Mouse (Mus musculus): ENCODE results near the gene Gm20481.
A peak's percentile ranks its signal among the peaks of the same experiment; 100 is the strongest.
"Not testable (repeated sequence)": the region's sequence is repeated elsewhere in the genome, so short reads cannot be mapped to it uniquely, and the experiment has no call there.

Gene Gm20481

DNA sequence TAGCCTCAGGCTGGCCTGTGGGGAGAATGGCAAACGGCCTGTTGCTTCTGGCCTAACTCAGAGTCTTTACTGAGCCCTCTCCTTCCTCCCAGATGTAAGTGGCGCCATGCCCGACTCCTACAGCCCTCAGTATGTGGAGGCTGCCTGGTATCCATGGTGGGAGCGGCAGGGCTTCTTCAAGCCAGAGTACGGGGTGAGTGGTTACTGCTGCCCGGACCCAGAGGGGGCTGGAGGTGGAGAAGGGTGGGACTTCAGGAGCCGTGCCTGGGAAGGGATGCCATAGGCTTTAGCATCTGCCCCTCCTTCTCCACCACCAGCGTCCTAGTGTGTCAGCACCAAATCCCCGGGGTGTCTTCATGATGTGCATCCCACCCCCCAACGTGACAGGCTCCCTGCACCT, 35.4 kb downstream of the Gm20481 start:
- DNase-seq: no peak

DNA sequence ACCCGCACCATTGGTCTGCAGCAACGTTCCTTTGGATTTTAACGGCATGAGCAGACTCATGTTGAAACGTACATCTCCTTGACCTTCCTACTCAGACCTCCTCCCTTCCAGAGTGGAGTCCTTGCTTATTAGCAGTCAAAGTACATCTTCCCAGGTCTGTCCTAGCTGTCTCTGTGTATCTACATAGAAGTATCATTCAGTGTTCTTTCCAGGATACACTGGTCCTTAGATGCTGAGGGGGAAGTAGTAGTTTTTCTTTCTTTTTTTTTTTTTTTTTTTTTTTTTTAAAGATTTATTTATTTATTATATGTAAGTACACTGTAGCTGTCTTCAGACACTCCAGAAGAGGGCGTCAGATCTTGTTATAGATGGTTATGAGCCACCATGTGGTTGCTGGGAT, 36.2 kb downstream of the Gm20481 start:
- not testable (repeated sequence) for DNase-seq

DNA sequence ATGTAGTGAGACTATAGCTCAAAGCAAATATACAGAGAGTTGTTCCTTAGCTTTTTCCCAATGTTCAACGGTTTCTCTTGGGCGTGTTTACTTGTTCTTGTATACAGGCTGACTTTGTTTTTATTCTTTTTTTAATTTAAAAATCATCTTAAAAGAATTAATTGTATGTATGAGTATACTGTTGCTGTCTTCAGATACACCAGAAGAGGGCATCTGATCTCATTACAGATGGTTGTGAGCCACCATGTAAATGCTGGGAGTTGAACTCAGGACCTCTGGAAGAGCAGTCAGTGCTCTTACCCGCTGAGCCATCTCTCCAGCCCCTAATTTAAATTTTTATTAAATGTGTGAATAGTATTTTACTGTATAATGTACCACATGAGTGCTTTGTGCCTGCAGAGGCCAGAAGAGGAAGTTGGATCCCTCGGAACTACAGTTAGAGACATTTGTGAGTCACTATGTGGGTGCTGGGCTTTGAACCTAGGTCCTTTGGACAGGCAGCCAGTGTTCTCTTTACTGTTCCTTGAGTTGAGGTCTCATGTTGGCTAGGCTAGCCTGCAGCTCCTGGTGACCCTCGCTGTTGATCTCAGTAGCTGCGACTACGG, 37.8 kb downstream of the Gm20481 start:
- DNase-seq: no peak

DNA sequence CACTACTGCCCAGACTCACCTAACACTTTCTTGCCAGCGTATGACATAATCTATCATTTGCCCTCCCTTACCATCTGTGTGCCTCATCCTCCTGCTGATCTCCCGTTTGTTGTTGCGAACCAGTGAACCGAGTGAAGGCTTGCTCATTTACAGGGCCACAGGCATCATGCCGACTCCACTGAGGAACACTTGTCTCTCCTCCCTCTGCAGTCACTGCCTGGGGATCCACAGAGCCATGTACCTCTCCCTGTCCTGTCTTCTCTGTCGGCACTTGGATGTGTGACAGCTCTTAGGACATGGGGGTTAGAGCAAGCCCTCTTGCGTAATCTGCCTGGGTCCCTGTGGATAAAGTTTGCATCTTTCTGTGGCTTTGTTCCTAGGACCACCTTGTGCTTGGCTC, 39.9 kb downstream of the Gm20481 start:
- DNase-seq: peak in 1 of 2 experiments; percentile 13

DNA sequence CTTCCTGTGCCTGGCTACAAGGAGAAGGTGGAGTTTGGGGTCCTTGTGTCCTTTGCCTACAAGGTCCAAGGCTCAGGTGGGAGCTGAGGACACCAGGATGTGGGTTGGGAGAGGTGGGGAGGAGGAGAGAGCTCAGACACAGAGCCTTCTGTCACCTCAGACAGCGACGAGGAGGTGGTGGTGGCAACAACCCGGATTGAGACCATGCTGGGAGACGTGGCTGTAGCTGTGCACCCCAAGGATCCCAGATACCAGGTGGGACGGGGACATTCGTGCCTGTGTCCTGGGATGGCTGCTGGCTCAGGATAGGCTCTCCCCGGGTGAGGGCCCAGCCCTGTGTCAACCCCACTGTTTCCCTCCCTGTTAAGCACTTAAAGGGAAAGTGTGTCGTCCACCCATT, 41.7 kb downstream of the Gm20481 start:
- no peak for DNase-seq

DNA sequence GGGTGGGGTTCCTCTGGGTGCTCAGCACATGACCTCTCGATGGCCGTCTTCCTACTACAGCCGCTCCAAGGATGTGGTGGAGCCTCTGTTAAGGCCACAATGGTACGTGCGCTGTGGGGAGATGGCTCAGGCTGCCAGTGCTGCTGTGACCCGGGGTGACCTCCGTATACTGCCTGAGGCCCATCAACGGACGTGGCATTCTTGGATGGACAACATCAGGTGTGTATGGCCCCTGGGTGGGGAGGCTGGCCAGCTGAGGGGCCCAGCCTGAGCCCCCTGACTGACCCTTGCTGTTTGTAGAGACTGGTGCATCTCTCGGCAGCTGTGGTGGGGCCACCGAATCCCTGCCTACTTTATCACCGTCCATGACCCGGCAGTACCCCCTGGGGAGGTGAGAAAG, 42.7 kb downstream of the Gm20481 start:
- DNase-seq: peak in 1 of 2 experiments; percentile 30

DNA sequence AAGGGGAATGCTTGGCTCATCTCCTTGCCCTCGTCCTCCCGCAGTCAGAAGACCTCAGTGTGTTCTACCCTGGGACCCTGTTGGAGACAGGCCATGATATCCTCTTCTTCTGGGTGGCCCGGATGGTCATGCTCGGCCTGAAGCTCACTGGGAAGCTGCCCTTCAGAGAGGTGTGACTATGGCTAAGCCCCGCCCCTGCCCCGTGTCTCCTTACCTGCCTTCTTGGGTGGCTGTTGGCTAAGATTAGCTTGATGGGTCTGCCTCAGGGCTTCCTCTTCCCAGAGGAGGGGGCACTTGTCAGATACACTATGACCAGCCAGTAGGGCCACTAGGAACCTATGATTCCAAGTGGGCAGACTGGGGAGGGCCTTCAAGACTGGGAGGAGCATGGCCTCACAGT, 43.5 kb downstream of the Gm20481 start:
- DNase-seq: no peak

DNA sequence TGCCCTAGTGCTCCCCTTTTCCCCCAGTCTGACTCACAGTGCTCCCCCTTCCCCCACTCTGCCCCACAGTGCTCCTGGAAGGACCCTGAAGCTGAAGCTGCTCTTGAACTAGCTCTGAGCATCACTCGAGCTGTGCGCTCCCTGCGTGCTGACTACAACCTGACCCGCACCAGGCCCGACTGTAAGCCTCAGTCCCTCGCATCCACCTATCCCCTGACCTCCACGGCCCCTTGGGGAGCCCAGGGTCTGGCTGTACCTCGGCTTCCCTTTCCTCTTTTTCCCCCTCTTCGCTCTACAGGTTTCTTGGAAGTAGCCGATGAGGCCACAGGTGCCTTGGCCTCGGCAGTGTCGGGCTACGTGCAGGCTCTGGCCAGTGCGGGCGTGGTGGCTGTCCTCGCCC, 45.6 kb downstream of the Gm20481 start:
- DNase-seq: no peak

DNA sequence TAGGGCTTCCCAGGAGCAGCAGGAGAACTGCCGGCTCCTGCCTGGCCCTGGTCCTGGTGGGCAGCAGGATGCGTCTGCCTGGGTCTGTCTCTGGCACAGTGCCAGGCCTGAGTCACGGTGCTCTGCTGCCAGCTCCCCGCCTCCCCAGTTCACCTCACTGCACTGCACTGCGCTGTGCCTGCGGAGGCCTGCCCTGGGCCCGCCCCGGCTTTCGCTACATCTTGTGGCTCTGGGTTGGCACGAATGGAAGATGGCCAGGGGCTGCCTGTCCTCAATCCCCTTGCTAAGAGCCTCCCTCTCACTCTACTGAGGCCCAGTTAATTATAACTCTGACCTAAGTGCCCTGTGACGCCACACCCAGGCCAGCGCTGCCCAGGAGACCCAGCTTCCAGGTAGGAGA, 46.7 kb downstream of the Gm20481 start, which contains the start of gene Vwa7:
Gene Vwa7, plus strand, starts transcription at position 204 of the 400 bp plus-strand sequence.
- DNase-seq: peak; percentile 27 to 64

DNA sequence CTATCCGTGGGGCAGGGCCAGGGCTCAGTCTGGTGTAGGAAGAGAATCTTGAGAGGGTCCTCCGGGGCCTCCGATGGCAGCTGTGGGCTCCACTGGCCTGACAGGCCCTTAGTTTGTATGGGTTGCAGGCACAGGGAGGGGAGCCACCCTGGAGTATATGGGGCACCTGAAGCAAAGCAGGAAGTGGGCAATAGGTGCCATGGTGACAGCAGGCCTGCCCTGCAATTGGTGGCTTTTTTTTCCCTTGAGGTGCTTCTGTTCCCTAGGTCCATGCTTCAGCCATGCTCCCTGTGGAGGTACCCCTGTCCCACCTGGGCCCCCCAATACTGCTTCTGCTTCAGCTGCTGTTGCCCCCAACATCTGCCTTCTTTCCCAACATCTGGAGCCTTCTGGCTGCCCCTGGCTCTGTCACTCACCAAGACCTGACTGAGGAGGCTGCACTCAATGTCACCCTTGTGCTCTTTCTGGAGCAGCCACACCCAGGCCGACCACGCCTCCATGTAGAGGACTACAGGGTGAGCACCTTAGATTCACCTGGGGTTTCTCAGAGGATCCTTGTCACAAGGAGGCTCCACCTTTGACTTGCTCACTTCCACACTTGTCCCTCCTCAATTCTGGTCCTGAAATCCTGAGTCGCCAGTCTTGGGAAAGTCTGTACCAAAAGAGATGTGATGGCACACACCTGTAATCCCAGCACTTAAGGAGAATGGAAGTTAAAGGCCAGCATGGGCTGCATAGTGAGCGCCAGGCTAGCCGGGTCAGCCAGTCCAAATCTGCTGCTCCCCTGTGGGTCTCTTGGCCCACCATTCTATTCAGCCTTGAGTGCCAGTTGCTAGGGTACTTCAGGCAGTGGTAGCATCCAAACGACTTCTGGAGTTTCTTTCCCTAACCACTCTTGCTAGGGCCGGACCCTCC, 47.3 kb downstream of the Gm20481 start:
- peak in 1 of 2 experiments; percentile 31 for DNase-seq

DNA sequence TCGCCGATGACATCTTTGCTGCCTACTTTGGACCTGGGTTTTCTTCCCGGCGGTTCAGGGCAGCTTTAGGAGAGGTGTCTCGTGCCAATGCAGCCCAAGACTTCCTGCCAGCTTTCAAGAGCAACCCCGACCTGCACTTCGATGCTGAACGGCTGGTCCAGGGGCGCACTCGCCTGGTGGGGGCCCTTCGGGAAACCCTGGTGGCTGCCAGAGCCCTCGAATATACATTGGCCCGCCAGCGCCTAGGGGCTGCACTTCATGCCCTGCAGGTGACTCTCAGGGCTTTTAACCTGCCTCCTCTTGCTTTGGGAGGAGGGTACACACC, 48.0 kb downstream of the Gm20481 start:
- DNase-seq: no peak

DNA sequence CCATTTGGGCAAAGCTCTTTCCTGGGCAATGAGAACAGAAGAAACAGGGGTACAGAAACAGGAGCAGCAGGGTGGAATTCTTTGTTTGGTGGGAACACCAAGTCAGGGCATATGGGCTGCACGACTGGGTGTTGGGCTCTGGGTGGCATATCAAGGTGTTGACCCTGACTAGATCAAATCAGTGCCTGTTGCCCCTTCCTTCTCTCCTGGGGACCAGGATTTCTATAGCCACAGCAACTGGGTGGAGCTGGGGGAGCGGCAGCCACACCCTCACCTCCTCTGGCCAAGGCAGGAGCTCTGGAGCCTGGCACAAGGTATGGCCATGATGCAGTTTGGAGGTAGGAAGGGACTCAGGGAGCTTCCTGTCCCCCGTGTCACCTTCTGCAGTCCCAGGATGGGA, 48.5 kb downstream of the Gm20481 start:
- DNase-seq: no peak

DNA sequence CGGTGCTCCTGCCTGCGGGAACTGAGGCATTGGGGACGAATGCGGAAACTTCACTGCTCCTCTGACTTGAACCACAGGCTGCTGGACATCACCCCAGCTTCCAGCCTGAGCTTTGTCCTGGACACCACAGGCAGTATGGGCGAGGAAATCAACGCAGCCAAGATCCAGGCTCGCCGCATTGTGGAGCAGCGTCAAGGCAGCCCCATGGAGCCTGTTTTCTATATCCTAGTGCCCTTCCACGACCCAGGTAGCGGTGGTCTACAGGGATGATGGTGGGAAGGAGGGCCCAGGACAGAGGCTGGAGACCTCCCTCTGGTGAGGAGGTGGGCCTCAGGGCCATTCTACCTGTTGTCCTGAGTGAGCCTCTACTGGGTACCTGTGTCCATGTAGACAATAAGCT, 50.2 kb downstream of the Gm20481 start:
- peak in 1 of 2 experiments; percentile 30 for DNase-seq

DNA sequence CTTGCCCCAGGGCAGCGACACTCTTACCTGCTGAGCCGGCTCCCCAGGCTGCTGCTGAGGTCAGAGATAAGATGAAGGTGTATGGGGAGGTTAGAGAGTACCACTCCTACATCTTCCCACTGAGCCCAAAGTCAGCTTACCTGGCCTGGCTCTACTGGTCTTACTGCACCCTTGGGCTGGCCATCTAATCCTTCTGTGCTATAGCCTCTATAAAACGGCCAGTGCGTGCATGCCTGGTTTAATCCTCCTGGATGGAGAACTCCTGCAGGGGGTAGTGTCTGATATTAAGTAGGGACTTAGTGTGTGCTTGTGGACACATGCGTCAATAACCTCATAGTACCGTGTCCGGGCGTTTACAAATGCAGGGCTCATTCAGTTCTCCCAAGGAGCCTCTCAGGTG, 50.8 kb downstream of the Gm20481 start:
- DNase-seq: peak in 1 of 2 experiments; percentile 26

DNA sequence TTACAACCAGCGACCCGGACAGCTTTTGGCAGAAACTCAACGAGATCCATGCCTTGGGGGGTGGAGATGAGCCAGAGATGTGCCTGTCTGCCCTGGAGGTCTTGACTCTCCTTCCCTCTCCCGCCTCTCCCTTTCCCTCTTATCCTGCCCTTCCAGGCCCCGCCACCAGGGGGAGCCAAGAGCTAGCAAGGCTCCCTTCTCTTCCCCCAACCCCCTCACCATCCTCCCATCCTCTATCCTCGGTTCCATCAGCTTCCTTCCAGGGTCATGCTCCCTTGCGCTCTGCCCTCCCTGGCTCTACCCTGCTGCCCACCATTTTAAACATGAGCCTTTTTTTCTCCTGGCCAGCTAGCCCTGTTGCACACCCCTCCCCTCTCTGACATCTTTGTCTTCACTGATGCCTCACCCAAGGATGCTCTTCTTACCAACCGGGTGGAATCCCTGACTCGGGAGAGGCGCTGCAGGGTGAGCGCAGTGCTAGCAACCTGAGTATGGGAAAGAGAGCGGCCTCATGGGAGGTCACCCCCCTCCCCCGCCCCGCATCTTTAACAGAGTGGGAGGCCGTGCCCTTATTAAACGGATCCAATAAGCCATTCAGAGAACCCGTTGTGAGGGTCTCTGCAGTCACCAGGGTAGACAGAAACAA, 51.6 kb downstream of the Gm20481 start:
- DNase-seq: peak; percentile 88 to 95

Measured in kidney, postnatal 25 days (tissue).